Mouse (Mus musculus): ENCODE measurements at regions not wholly inside any gene's neighbourhood (a gene's known extent, or its start where the extent isn't known, plus 50 kb on each side); places are given as distances from the start of the nearest gene placed in this dataset.
A peak's percentile ranks its signal among the peaks of the same experiment; 100 is the strongest.

GRCm38 (mm10) chr11:55974224-55974875 lies 66.5 kb downstream of the Nmur2 start:
- no peak for DNase-seq

DNA sequence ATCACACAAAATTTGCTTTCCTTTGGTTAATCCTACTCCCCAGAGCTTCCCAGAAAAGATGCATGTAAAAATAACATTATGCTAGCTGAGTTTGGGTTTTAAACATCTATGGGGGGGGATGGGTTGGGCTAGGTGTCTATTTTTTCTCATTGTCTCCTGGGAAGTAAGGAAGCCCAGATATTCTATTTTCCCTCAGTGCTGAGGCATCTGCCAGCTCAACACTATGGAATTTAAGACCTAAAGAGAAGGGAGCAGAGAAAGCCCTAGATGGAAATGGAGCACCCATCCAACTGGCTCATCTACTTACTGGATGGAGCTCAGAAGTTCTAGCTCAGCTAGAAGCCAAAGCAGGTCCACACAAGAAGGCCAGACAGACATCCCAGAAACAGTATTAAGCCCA lies 74.2 kb downstream of the Nmur2 start:
- no peak for DNase-seq

DNA sequence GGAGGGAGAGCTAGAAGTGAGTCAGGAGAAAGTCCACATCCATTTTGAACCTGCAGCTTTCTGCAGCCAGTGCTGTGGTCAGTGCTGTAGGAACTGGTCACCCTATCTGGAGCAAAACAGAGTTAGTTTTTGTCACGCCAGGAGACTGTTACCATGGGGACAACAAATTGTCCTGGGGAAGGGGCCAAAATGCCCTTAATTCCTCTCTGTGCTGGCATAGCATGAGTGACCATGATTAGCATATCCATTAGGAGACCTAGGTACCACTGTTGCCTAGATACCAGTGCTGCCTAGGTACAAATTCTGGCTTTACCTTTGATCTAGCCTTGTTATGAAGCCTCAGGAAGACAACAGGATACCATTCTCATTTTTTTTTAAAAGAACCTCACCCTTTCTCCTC lies 82.4 kb downstream of the Nmur2 start:
- DNase-seq = no peak

DNA sequence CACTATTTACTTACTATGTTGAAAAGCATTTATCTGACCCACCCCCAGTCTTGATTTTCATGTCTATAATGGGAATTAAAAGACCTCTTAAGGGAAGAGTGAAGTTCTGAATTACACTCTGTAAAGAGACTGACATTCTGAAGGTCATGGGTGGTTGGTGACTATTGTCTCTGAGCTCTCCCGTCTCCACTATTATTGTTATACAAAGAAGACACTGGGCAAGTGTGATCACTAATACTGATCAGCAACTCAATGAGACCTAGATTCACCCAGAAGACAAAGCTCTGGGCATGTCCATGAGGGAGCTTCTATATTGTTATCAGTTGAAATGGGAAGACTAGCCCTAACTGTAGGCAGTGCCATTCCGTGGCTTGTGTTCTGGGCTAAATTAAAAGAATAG lies 83.5 kb downstream of the Nmur2 start:
- DNase-seq = no peak

DNA sequence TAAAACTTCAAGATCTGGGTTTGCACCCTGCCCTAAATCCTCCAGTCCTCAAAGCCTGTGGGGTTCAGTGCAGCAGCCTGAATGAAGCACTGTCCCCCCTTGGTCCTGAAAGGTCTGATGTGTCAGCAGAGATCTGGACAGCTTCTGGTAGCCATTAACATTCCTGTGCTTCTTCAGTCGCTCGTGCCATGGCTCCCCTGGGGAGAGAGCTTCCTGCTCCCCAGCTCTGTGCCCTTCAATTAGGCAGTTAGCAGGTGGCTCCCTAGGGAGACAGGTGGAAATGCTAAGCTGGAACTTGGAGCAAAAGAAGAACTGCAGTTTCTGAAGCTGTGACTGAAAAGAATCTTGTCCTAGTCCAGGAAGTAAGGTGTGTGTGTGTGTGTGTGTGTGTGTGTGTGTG lies 87.1 kb downstream of the Nmur2 start:
- no peak for DNase-seq

DNA sequence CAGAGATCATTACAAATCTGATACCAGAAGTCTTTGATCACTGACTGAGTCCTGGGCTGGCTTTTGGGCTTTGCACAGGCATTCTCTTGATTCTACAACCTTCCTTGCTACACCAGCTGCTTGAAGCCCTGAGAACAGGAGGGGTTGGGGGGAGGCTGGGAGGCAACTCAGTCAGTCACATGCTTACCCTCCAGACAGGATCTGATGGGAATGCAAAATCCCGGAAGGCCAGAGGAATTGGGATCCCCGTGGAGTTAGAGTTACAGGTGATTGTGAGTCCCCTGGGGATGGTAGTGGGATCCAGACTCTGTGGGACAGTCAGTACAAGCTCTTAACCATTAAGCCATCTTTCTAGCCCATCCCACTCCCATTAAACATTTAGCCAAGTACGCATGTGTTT lies 91.2 kb downstream of the Nmur2 start:
- DNase-seq = no peak

- no peak for DNase-seq
Measured at GRCm38 (mm10) chr11:55946629-55947240, 94.1 kb downstream of the Nmur2 start.

DNA sequence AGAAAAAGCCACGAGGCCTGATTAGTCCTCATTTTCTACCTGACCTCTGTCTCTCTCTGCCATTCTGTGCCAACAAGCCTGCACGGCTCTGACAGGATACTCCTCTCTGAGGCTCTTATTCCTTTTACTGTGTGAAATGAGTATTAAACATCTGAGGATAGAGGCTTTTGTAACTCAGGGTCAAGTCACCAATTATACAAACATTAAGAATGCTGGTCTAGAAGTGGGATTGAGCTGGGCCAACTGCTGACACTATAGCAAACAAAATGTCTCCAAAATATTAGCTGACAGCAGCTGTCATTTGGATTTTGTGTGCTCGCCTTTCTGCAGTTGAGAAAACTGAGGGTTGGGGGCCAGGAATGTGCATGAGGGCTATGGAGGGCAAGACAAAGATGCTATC lies 94.8 kb downstream of the Nmur2 start:
- DNase-seq = no peak

GRCm38 (mm10) chr11:55939983-55940382 lies 100.8 kb downstream of the Nmur2 start:
- no peak for DNase-seq

DNA sequence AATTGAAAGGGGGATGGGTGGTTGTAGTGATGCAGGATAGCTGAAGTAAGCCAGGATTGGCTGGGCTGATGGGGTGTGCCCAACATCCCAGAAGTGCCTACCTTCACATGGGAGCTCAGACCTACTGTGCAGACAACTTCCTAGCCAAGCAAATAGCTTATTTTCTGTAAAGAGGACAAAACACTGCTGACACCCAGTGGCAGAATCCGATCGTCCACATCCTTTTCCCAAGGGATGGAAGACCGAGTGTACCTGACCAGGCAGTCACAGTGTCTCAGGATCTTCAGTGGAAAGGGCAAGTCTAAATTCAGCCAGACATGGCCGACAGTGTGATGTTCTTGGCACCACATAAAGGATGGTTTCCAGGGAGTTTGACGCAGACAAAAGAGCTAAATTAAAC lies 114.4 kb downstream of the Nmur2 start:
- DNase-seq = no peak

DNA sequence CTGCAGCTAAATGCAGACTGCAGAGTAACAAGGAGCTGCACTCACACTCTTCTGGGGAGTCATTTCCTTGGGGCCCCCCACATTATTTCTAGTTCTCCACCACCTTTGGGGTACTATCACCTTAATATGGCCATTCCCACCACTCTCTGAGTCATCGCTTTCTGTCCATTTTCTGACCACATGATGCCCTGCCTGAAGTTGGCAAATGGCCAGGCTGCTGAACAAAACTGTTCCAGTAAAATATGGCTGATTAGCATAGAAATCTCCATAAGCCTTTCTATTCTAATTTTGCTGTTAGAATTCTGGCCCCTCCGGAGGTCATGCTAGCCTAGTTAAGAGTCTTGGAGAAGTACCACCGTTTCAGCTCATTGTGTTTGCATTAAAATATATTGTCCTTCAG lies 121.7 kb downstream of the Nmur2 start:
- DNase-seq = no peak

DNA sequence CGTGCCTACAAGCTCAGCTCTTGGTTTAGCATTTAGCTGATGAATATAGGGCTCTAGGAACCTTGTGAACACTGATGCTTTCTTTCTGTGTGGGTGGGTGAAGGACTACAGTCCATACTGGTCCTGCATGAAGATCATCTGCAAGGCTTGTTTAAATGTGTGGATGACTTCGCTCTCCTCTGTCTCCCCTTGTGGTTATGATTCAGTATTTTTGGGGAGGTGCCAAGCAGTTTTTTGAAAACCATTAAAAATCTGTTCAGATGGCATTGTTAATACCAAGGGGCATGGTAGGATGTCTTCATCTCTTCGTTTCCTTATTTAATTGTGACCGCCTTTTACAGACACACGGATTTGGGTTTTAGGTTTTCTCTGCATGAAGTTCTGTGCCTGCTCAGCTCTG lies 122.4 kb downstream of the Nmur2 start:
- no peak for DNase-seq

DNA sequence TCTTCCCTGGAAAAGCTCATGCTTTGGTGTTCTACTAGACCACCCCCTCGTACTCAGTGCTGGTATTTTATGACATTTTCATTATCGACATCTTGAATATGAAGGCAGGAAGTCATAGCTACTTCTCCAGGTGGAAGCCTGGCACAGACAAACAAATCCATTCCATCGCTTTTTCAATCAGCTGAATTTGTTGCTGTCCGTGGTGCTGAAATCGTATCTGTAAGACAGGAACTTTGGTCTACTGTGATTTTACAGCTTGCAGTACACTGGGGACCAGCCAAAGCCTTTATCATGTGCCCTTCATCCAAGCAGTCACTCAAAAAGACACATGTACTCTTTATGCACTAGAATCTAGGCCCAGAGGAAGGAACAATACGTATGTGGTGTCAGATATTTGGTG lies 143.3 kb downstream of the Nmur2 start:
- no peak for DNase-seq

- no peak for DNase-seq
Measured at GRCm38 (mm10) chr11:55890161-55890560, 150.6 kb downstream of the Nmur2 start.

GRCm38 (mm10) chr11:55878631-55879030 lies 162.2 kb downstream of the Nmur2 start:
- DNase-seq = no peak

DNA sequence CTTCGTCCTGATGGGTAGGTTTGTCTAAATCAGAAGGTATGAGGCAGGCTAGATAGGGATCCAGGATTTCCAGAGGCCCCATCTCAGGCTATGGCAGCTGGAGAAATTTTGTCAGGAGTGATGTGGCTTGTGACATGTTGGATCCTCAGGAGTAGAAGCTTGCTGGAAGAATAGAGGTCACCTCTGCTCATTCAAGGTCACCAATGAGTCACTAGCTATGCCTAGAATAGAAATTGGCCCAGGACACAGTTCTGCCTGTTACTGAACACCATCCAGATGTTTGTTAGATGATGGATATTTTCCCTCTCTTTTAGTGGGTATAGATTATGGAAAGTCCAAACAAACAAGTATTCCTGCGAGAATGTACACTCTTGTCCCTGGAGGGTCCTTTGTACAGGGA lies 173.7 kb downstream of the Nmur2 start:
- DNase-seq = no peak

- DNase-seq = peak; percentile 1
Measured at GRCm38 (mm10) chr11:55859230-55859629, 181.6 kb downstream of the Nmur2 start.

- DNase-seq = no peak
Measured at GRCm38 (mm10) chr11:55820479-55820878, 212.5 kb upstream of the Glra1 start.

- DNase-seq = no peak
Measured at GRCm38 (mm10) chr11:55816566-55816965, 208.6 kb upstream of the Glra1 start.

DNA sequence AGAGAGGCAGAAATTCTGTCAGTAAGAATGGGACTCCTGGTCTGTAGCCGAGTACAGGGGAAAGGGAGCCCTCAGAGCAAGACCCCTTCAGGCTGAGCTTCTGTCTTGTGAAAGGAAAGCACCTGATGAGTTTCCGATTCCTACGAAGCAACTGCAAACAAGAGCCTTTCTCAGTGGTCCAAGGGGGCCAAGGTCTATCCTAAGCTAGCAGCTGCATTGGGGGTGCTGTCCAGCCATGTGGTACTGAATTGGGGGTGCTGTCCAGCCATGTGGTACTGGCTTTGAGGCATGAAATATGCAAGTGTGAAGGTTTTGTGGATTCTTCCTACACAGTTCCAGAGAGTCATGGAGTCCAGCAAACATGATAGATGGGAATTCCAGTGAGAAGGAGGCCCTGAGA lies 202.7 kb upstream of the Glra1 start:
- no peak for DNase-seq

- peak; percentile 3 for DNase-seq
Measured at GRCm38 (mm10) chr11:55791195-55791865, 183.3 kb upstream of the Glra1 start.

GRCm38 (mm10) chr11:55789638-55790037 lies 181.6 kb upstream of the Glra1 start:
- DNase-seq = no peak

GRCm38 (mm10) chr11:55781044-55781443 lies 173.0 kb upstream of the Glra1 start:
- no peak for DNase-seq

- DNase-seq = no peak
Measured at GRCm38 (mm10) chr11:55780011-55780410, 172.0 kb upstream of the Glra1 start.

DNA sequence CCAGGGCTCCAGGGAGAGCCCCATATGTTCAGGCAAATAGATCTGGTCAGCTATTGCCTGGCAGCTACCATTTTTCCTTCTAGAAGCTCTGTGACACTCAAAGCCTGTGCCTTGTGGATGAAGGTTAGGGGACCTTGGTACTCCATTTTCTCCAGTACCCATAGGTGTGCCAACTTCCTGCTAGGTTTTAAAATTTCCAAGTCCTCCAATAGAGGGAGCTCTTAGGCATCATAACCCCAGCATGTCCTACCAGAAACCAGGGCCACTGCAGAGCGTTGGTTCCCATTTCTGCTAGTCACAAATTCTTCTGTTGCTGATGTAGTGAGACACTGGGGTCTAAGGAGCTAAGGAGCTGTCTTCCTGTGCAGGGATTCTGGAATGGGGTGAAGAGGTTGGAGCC lies 165.3 kb upstream of the Glra1 start:
- DNase-seq = no peak
